Mouse (Mus musculus) brown adipose tissue, adult 24 weeks (tissue): ENCODE measurements around the gene Txnrd2. TPM values are rescaled to one million over a fixed set of nuclear protein-coding genes. Genes with fewer than 3 reads are reported as not detected.

Experiments used
- H3K27ac ChIP-seq: fragments of 200-500 bp; replicated peaks from 2 replicates; pipeline ENCODE4 v1.5.1; 2012; ENCODE audit warnings: low read depth, mild to moderate bottlenecking, low read length
- H3K4me1 ChIP-seq: fragments of 200-500 bp; 2 replicates; pipeline ENCODE4 v1.6.1; 2012; ENCODE audit warnings: low read length, mixed read lengths; ENCODE audit not compliant: control insufficient read depth, insufficient read depth, insufficient read length
- H3K4me3 ChIP-seq: fragments of 200-500 bp; 2 replicates; pipeline ENCODE4 v1.5.1; 2012; ENCODE audit warnings: low read depth, mild to moderate bottlenecking, low read length, moderate library complexity; ENCODE audit not compliant: insufficient read depth
- polyA plus RNA-seq: library from polyadenylated mRNA; stranded (reverse); fragments of >200 nt; gene quantifications from 2 replicates; pipeline ENCODE4 v1.2.4, GENCODE M21; 2012; ENCODE audit not compliant: missing spikeins, insufficient read depth, insufficient read length

Txnrd2 gene
- polyA plus RNA-seq, 1 experiment: 77.6 TPM

- peaks cover 4% of the 10 kb centered on the region; the same call in 1 of the 2 replicates for H3K4me1 ChIP-seq
- peak overlapping the region; percentile 49 for H3K27ac ChIP-seq
- peak overlapping the region; percentile 88 for H3K4me3 ChIP-seq
Observed at GRCm38 (mm10) chr16:18497865-18498515, 71.8 kb downstream of the Txnrd2 start.

- Histone ChIP-seq H3K4me3 (peak within 1 kb of the TSS; percentile 88), H3K27ac (peak within 1 kb of the TSS; percentile 49), H3K4me1 (peaks cover 4% of the 10 kb centered on the region; the same call in 1 of the 2 replicates)
Observed at GRCm38 (mm10) chr16:18498558-18498990, 72.4 kb downstream of the Txnrd2 start, which contains the start of the genes Gnb1l and Rtl10. TSS of gene Gnb1l (plus strand) at chr16:18498713. TSS of gene Rtl10 (plus strand) at chr16:18498901.

- no peak overlapping the region for H3K27ac ChIP-seq
- peaks cover 4% of the 10 kb centered on the region; the same call in 1 of the 2 replicates for H3K4me1 ChIP-seq
Observed at GRCm38 (mm10) chr16:18498996-18499395, 72.8 kb downstream of the Txnrd2 start.

GRCm38 (mm10) chr16:18501531-18501930 lies 75.3 kb downstream of the Txnrd2 start:
- Histone ChIP-seq H3K27ac (no peak overlapping the region), H3K4me3 (no peak overlapping the region), H3K4me1 (peaks cover 4% of the 10 kb centered on the region; the same call in 1 of the 2 replicates)

More at GRCm38 (mm10) chr16:18498996-18499395, 72.8 kb downstream of the Txnrd2 start:
- peak overlapping the region; percentile 88 for H3K4me3 ChIP-seq

GRCm38 (mm10) chr16:18503566-18504342 lies 77.6 kb downstream of the Txnrd2 start:
- Histone ChIP-seq H3K4me3 (no peak overlapping the region), H3K4me1 (peaks cover 4% of the 10 kb centered on the region; the same call in 1 of the 2 replicates), H3K27ac (no peak overlapping the region)

GRCm38 (mm10) chr16:18506524-18507199 lies 80.5 kb downstream of the Txnrd2 start:
- no peak overlapping the region for H3K4me3 ChIP-seq
- H3K4me1 ChIP-seq: no peaks in the 10 kb centered on the region
- no peak overlapping the region for H3K27ac ChIP-seq

- H3K4me1 ChIP-seq: no peaks in the 10 kb centered on the region
Observed at GRCm38 (mm10) chr16:18507200-18507549, 81.0 kb downstream of the Txnrd2 start.

GRCm38 (mm10) chr16:18511741-18512140 lies 85.6 kb downstream of the Txnrd2 start:
- Histone ChIP-seq H3K27ac (no peak overlapping the region), H3K4me3 (no peak overlapping the region), H3K4me1 (no peaks in the 10 kb centered on the region)

More at GRCm38 (mm10) chr16:18507200-18507549, 81.0 kb downstream of the Txnrd2 start:
- no peak overlapping the region for H3K4me3 ChIP-seq
- H3K27ac ChIP-seq: no peak overlapping the region

- Histone ChIP-seq H3K27ac (no peak overlapping the region), H3K4me3 (no peak overlapping the region), H3K4me1 (no peaks in the 10 kb centered on the region)
Observed at GRCm38 (mm10) chr16:18513508-18513907, 87.3 kb downstream of the Txnrd2 start.

GRCm38 (mm10) chr16:18518091-18518490 lies 91.9 kb downstream of the Txnrd2 start:
- Histone ChIP-seq H3K4me1 (no peaks in the 10 kb centered on the region), H3K4me3 (no peak overlapping the region), H3K27ac (no peak overlapping the region)

- Histone ChIP-seq H3K4me1 (no peaks in the 10 kb centered on the region), H3K27ac (no peak overlapping the region), H3K4me3 (no peak overlapping the region)
Observed at GRCm38 (mm10) chr16:18523563-18524245, 97.5 kb downstream of the Txnrd2 start.

- Histone ChIP-seq H3K4me3 (no peak overlapping the region), H3K27ac (no peak overlapping the region)
Observed at GRCm38 (mm10) chr16:18528656-18529055, 102.5 kb downstream of the Txnrd2 start.

More at GRCm38 (mm10) chr16:18528656-18529055, 102.5 kb downstream of the Txnrd2 start:
- no peaks in the 10 kb centered on the region for H3K4me1 ChIP-seq
